Mouse (Mus musculus): Measurements from ENCODE around the gene Card14. TPM values are rescaled to one million over a fixed set of nuclear protein-coding genes. Genes with fewer than 3 reads are reported as not detected.

The Card14 gene
- polyA plus RNA-seq, 1 experiment from 2014 or later, result 0.08 TPM

- 0 out of 2 replicates have a peak, but pooled peaks cover 3% of the 10 kb centered on the region for H3K27me3 ChIP-seq
- no peaks in the 10 kb centered on the region for H3K4me1 ChIP-seq (replicated peaks)
- no peak overlapping the region for H3K27ac ChIP-seq
- no peak for ATAC-seq
- H3K36me3 ChIP-seq, result no peaks in the 10 kb centered on the region
- no peak overlapping the region for H3K9ac ChIP-seq (replicated peaks)
- H3K9me3 ChIP-seq, result no peaks in the 10 kb centered on the region
- no peak overlapping the region for H3K4me2 ChIP-seq (replicated peaks)
- H3K4me3 ChIP-seq (replicated peaks), result no peak overlapping the region
- WGBS, result 5% methylated on average over 5 of the region's 5 CpGs
These were observed 32.1 kb downstream of the Card14 start for GRCm38 (mm10) chr11:119339637-119340036.

- H3K36me3 ChIP-seq, result no peaks in the 10 kb centered on the region
- 89% methylated on average over 8 of the region's 8 CpGs for WGBS
- ATAC-seq, result no peak
These were observed 36.6 kb downstream of the Card14 start for GRCm38 (mm10) chr11:119344178-119344577.

GRCm38 (mm10) chr11:119344865-119345264 is 37.3 kb downstream of the Card14 start:
- Histone ChIP-seq H3K4me2 (replicated peaks) (no peak overlapping the region), H3K27ac (no peak overlapping the region), H3K36me3 (no peaks in the 10 kb centered on the region), H3K9ac (replicated peaks) (no peak overlapping the region), H3K4me3 (replicated peaks) (no peak overlapping the region), H3K9me3 (no peaks in the 10 kb centered on the region), H3K4me1 (replicated peaks) (no peaks in the 10 kb centered on the region), H3K27me3 (no peaks in the 10 kb centered on the region)
- 76% methylated on average over 6 of the region's 6 CpGs for WGBS
- ATAC-seq, result no peak

More at GRCm38 (mm10) chr11:119344178-119344577, 36.6 kb downstream of the Card14 start:
- Histone ChIP-seq H3K4me1 (replicated peaks) (no peaks in the 10 kb centered on the region), H3K9me3 (no peaks in the 10 kb centered on the region), H3K4me3 (replicated peaks) (no peak overlapping the region), H3K4me2 (replicated peaks) (no peak overlapping the region), H3K27ac (no peak overlapping the region), H3K9ac (replicated peaks) (no peak overlapping the region), H3K27me3 (no peaks in the 10 kb centered on the region)

- Histone ChIP-seq H3K9ac (replicated peaks) (no peak overlapping the region), H3K4me1 (replicated peaks) (no peaks in the 10 kb centered on the region), H3K9me3 (no peaks in the 10 kb centered on the region), H3K27me3 (no peaks in the 10 kb centered on the region), H3K4me2 (replicated peaks) (no peak overlapping the region), H3K36me3 (no peaks in the 10 kb centered on the region), H3K4me3 (replicated peaks) (no peak overlapping the region), H3K27ac (no peak overlapping the region)
- 88% methylated on average over 4 of the region's 4 CpGs for WGBS
- ATAC-seq, result no peak
These were observed 39.6 kb downstream of the Card14 start for GRCm38 (mm10) chr11:119347125-119347524.

GRCm38 (mm10) chr11:119352113-119352512 is 44.5 kb downstream of the Card14 start:
- ATAC-seq, result no peak
- Histone ChIP-seq H3K4me3 (replicated peaks) (no peak overlapping the region), H3K27ac (no peak overlapping the region), H3K9me3 (no peaks in the 10 kb centered on the region), H3K4me1 (replicated peaks) (peaks cover 20% of the 10 kb centered on the region), H3K36me3 (no peaks in the 10 kb centered on the region), H3K27me3 (no peaks in the 10 kb centered on the region), H3K9ac (replicated peaks) (no peak overlapping the region), H3K4me2 (replicated peaks) (no peak overlapping the region)
- 83% methylated on average over 7 of the region's 7 CpGs for WGBS

- no peak overlapping the region for H3K9ac ChIP-seq (replicated peaks)
- no peaks in the 10 kb centered on the region for H3K9me3 ChIP-seq
- 91% methylated on average over 4 of the region's 4 CpGs for WGBS
- no peak overlapping the region for H3K4me2 ChIP-seq (replicated peaks)
- H3K36me3 ChIP-seq, result no peaks in the 10 kb centered on the region
- no peak overlapping the region for H3K4me3 ChIP-seq (replicated peaks)
- no peak overlapping the region for H3K27ac ChIP-seq
- peaks cover 20% of the 10 kb centered on the region for H3K4me1 ChIP-seq (replicated peaks)
- no peak for ATAC-seq
- H3K27me3 ChIP-seq, result no peaks in the 10 kb centered on the region
These were observed 46.4 kb downstream of the Card14 start for GRCm38 (mm10) chr11:119353946-119354345.

GRCm38 (mm10) chr11:119354798-119355442 is 47.4 kb downstream of the Card14 start:
- WGBS, result 7% methylated on average over 23 of the region's 23 CpGs

GRCm38 (mm10) chr11:119355443-119356385 is 48.1 kb downstream of the Card14 start, which contains the start of the genes Sgsh and Slc26a11:
Gene Sgsh, minus strand, starts transcription at chr11:119355536.
Gene Slc26a11, plus strand, starts transcription at chr11:119355557.
- H3K9me3 ChIP-seq, result no peaks in the 10 kb centered on the region
- H3K4me3 ChIP-seq (replicated peaks), result peak within 1 kb of the TSS; percentile 70
- H3K4me2 ChIP-seq (replicated peaks), result peak within 1 kb of the TSS; percentile 92
- no peaks in the 10 kb centered on the region for H3K27me3 ChIP-seq
- peak; percentile 95 for ATAC-seq
- WGBS, result 2% methylated on average over 40 of the region's 40 CpGs
- peak within 1 kb of the TSS; percentile 76 for H3K9ac ChIP-seq (replicated peaks)
- H3K4me1 ChIP-seq (replicated peaks), result peaks cover 20% of the 10 kb centered on the region
- no peaks in the 10 kb centered on the region for H3K36me3 ChIP-seq
- H3K27ac ChIP-seq, result peak within 1 kb of the TSS; percentile 47; the same call in 1 of the 2 replicates

More at GRCm38 (mm10) chr11:119354798-119355442, 47.4 kb downstream of the Card14 start:
- Histone ChIP-seq H3K9ac (replicated peaks) (peak overlapping the region; percentile 76), H3K9me3 (no peaks in the 10 kb centered on the region), H3K27me3 (no peaks in the 10 kb centered on the region), H3K4me3 (replicated peaks) (peak overlapping the region; percentile 70), H3K36me3 (no peaks in the 10 kb centered on the region), H3K4me1 (replicated peaks) (peaks cover 20% of the 10 kb centered on the region), H3K4me2 (replicated peaks) (peak overlapping the region; percentile 92), H3K27ac (peak overlapping the region; percentile 47; the same call in 1 of the 2 replicates)
- no peak for ATAC-seq

- Histone ChIP-seq H3K4me2 (replicated peaks) (no peak overlapping the region), H3K9me3 (no peaks in the 10 kb centered on the region), H3K4me1 (replicated peaks) (peaks cover 33% of the 10 kb centered on the region), H3K9ac (replicated peaks) (no peak overlapping the region), H3K27ac (no peak overlapping the region), H3K27me3 (no peaks in the 10 kb centered on the region), H3K36me3 (no peaks in the 10 kb centered on the region), H3K4me3 (replicated peaks) (no peak overlapping the region)
- WGBS, result 87% methylated on average over 10 of the region's 10 CpGs
- ATAC-seq, result no peak
These were observed 51.5 kb downstream of the Card14 start for GRCm38 (mm10) chr11:119359089-119359488.

- H3K27ac ChIP-seq, result 0 out of 2 replicates have a peak overlapping the region, but pooled peaks have one; percentile 19
- ATAC-seq, result peak; percentile 62; the same call in 1 of the 2 replicates
- 0 out of 2 replicates have a peak, but pooled peaks cover 3% of the 10 kb centered on the region for H3K36me3 ChIP-seq
- peaks cover 13% of the 10 kb centered on the region for H3K4me1 ChIP-seq (replicated peaks)
- H3K9me3 ChIP-seq, result no peaks in the 10 kb centered on the region; the same call in 1 of the 2 replicates
- H3K4me3 ChIP-seq (replicated peaks), result peak overlapping the region; percentile 21
- H3K4me2 ChIP-seq (replicated peaks), result peak overlapping the region; percentile 49
- 20% methylated on average over 11 of the region's 11 CpGs for WGBS
- no peaks in the 10 kb centered on the region for H3K27me3 ChIP-seq
- H3K9ac ChIP-seq (replicated peaks), result peak overlapping the region; percentile 57
These were observed 55.4 kb downstream of the Card14 start for GRCm38 (mm10) chr11:119362769-119363533.

GRCm38 (mm10) chr11:119363534-119364145 is 56.1 kb downstream of the Card14 start:
- peak; percentile 95 for ATAC-seq
- Histone ChIP-seq H3K4me3 (replicated peaks) (peak overlapping the region; percentile 21), H3K27me3 (no peaks in the 10 kb centered on the region), H3K4me1 (replicated peaks) (peaks cover 13% of the 10 kb centered on the region), H3K4me2 (replicated peaks) (peak overlapping the region; percentile 49), H3K9me3 (no peaks in the 10 kb centered on the region; the same call in 1 of the 2 replicates), H3K9ac (replicated peaks) (peak overlapping the region; percentile 57), H3K27ac (0 out of 2 replicates have a peak overlapping the region, but pooled peaks have one; percentile 19), H3K36me3 (0 out of 2 replicates have a peak, but pooled peaks cover 3% of the 10 kb centered on the region)
- 25% methylated on average over 11 of the region's 11 CpGs for WGBS
